Mouse (Mus musculus): ENCODE measurements around the gene Rtf1. TPM values are rescaled to one million over a fixed set of nuclear protein-coding genes. Genes with fewer than 3 reads are reported as not detected.

Rtf1 gene
- polyA plus RNA-seq, 1 experiment: 11.8 TPM

- TF ChIP-seq POLR2A (IDR thresholded peaks at IDR 0.05; ENCODE audit: control insufficient read depth, low read depth, low read length): no peak
- no peak for TF ChIP-seq CTCF (IDR thresholded peaks at IDR 0.05; ENCODE audit: control insufficient read depth, insufficient read depth, insufficient replicate concordance, low read depth, low read length)
- H3K4me3 ChIP-seq (ENCODE audit: control insufficient read depth, low read depth, low read length): peak overlapping the region; percentile 83
- peaks cover 16% of the 10 kb centered on the region for H3K4me1 ChIP-seq (ENCODE audit: control insufficient read depth, insufficient read depth, low read length)
- peaks cover 2% of the 10 kb centered on the region; the same call in 1 of the 2 replicates for H3K36me3 ChIP-seq (ENCODE audit: control insufficient read depth, insufficient read depth, low read length)
- H3K27ac ChIP-seq (ENCODE audit: control insufficient read depth, insufficient read depth, low read depth, low read length): no peak overlapping the region
- peaks cover 6% of the 10 kb centered on the region; the same call in 1 of the 2 replicates for H3K27me3 ChIP-seq (ENCODE audit: control insufficient read depth, insufficient read depth, low read length)
These were observed 84.3 kb downstream of the Rtf1 start for GRCm38 (mm10) chr2:119758844-119759835.

DNA sequence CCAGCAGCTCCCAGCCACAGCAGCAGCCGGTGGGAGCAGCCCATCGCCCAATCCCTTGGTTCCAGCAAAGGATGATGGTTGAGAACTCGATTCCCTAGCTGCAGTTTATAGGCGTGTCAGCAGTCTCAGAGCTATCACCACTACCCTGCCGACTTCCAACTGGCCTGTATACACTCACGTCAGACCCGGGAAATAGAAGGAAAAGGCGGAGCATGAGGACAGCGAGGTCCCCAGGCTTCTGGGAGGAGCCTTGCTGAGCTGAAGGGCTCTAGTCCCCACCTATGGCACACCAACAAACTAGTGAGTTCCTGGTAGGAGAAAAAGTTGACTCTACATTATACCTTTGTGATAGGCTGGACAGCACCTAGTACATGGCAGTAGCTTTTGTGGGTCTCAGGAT is 85.4 kb downstream of the Rtf1 start, which contains the start of gene Ltk:
Gene Ltk, minus strand, starts transcription at position 181 of the 400 bp plus-strand sequence.
- Histone ChIP-seq H3K4me1 (ENCODE audit: control insufficient read depth, insufficient read depth, low read length) (peaks cover 16% of the 10 kb centered on the region), H3K27ac (ENCODE audit: control insufficient read depth, insufficient read depth, low read depth, low read length) (no peak within 1 kb of the TSS), H3K36me3 (ENCODE audit: control insufficient read depth, insufficient read depth, low read length) (peaks cover 2% of the 10 kb centered on the region; the same call in 1 of the 2 replicates), H3K4me3 (ENCODE audit: control insufficient read depth, low read depth, low read length) (no peak within 1 kb of the TSS), H3K27me3 (ENCODE audit: control insufficient read depth, insufficient read depth, low read length) (peaks cover 6% of the 10 kb centered on the region; the same call in 1 of the 2 replicates)
- no peak for TF ChIP-seq POLR2A (IDR thresholded peaks at IDR 0.05; ENCODE audit: control insufficient read depth, low read depth, low read length)
- no peak for TF ChIP-seq CTCF (IDR thresholded peaks at IDR 0.05; ENCODE audit: control insufficient read depth, insufficient read depth, insufficient replicate concordance, low read depth, low read length)

GRCm38 (mm10) chr2:119762276-119762675 is 87.4 kb downstream of the Rtf1 start:
- H3K4me1 ChIP-seq (ENCODE audit: control insufficient read depth, insufficient read depth, low read length): peaks cover 16% of the 10 kb centered on the region
- no peak for TF ChIP-seq CTCF (IDR thresholded peaks at IDR 0.05; ENCODE audit: control insufficient read depth, insufficient read depth, insufficient replicate concordance, low read depth, low read length)
- no peak for TF ChIP-seq POLR2A (IDR thresholded peaks at IDR 0.05; ENCODE audit: control insufficient read depth, low read depth, low read length)
- no peak overlapping the region for H3K4me3 ChIP-seq (ENCODE audit: control insufficient read depth, low read depth, low read length)
- peaks cover 6% of the 10 kb centered on the region; the same call in 1 of the 2 replicates for H3K27me3 ChIP-seq (ENCODE audit: control insufficient read depth, insufficient read depth, low read length)
- no peak overlapping the region for H3K27ac ChIP-seq (ENCODE audit: control insufficient read depth, insufficient read depth, low read depth, low read length)
- H3K36me3 ChIP-seq (ENCODE audit: control insufficient read depth, insufficient read depth, low read length): peaks cover 2% of the 10 kb centered on the region; the same call in 1 of the 2 replicates

GRCm38 (mm10) chr2:119763924-119764323 is 89.1 kb downstream of the Rtf1 start:
- Histone ChIP-seq H3K4me3 (ENCODE audit: control insufficient read depth, low read depth, low read length) (no peak overlapping the region), H3K27me3 (ENCODE audit: control insufficient read depth, insufficient read depth, low read length) (no peaks in the 10 kb centered on the region; the same call in 1 of the 2 replicates), H3K27ac (ENCODE audit: control insufficient read depth, insufficient read depth, low read depth, low read length) (no peak overlapping the region), H3K36me3 (ENCODE audit: control insufficient read depth, insufficient read depth, low read length) (peaks cover 4% of the 10 kb centered on the region), H3K4me1 (ENCODE audit: control insufficient read depth, insufficient read depth, low read length) (peaks cover 4% of the 10 kb centered on the region; the same call in 1 of the 2 replicates)
- TF ChIP-seq POLR2A (IDR thresholded peaks at IDR 0.05; ENCODE audit: control insufficient read depth, low read depth, low read length): no peak
- no peak for TF ChIP-seq CTCF (IDR thresholded peaks at IDR 0.05; ENCODE audit: control insufficient read depth, insufficient read depth, insufficient replicate concordance, low read depth, low read length)

DNA sequence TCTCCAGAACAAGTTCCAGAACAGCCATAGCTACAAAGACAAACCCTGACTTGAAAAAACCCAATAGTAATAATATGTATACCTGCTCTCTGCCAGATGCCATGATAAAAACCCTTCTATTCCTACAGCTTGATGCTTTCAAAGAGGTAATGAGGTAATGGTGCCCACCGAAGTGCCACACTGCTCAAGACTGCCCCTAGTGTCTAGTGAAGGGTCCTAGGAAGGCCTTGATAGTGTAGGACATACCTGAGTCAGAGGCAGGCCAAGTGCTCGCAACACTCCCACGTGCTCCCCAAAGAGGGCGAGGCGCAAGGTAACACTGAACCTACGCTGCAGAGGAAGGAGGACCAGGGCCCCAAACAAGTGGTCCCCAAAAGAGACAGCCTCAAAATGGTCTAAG is 92.4 kb downstream of the Rtf1 start:
- H3K27ac ChIP-seq (ENCODE audit: control insufficient read depth, insufficient read depth, low read depth, low read length): no peak overlapping the region
- H3K4me3 ChIP-seq (ENCODE audit: control insufficient read depth, low read depth, low read length): no peak overlapping the region
- peaks cover 4% of the 10 kb centered on the region for H3K36me3 ChIP-seq (ENCODE audit: control insufficient read depth, insufficient read depth, low read length)
- no peaks in the 10 kb centered on the region for H3K4me1 ChIP-seq (ENCODE audit: control insufficient read depth, insufficient read depth, low read length)
- no peak for TF ChIP-seq POLR2A (IDR thresholded peaks at IDR 0.05; ENCODE audit: control insufficient read depth, low read depth, low read length)
- no peak for TF ChIP-seq CTCF (IDR thresholded peaks at IDR 0.05; ENCODE audit: control insufficient read depth, insufficient read depth, insufficient replicate concordance, low read depth, low read length)
- H3K27me3 ChIP-seq (ENCODE audit: control insufficient read depth, insufficient read depth, low read length): no peaks in the 10 kb centered on the region

Other genes with a start within 250 kb of the Rtf1 start
- 6.1 and 6.7 TPM in 2 replicates for gene Ino80, start 197.4 kb upstream of the Rtf1 start, polyA plus RNA-seq (2012; rRNA removed)
- gene Exd1, start 127.4 kb upstream of the Rtf1 start, polyA plus RNA-seq (2012; rRNA removed): 5.3 and 5.4 TPM in 2 replicates
- 21.3 and 27.1 TPM in 2 replicates for gene Chp1, start 127.4 kb upstream of the Rtf1 start, polyA plus RNA-seq (2012; rRNA removed)
- gene Nusap1, start 56.8 kb upstream of the Rtf1 start, polyA plus RNA-seq (2012; rRNA removed): 6.0 and 7.1 TPM in 2 replicates
- gene Oip5, start 56.6 kb upstream of the Rtf1 start, polyA plus RNA-seq (2012; rRNA removed): 10.3 and 11.4 TPM in 2 replicates
- 5.2 and 6.7 TPM in 2 replicates for gene Ndufaf1, start 12.2 kb upstream of the Rtf1 start, polyA plus RNA-seq (2012; rRNA removed)
- 5.8 and 6.4 TPM in 2 replicates for gene Itpka, start 67.3 kb downstream of the Rtf1 start, polyA plus RNA-seq (2012; rRNA removed)
- gene Ltk, start 85.4 kb downstream of the Rtf1 start, polyA plus RNA-seq (2012; rRNA removed): 2.2 and 3.0 TPM in 2 replicates
- 13.4 and 13.7 TPM in 2 replicates for gene Rpap1, start 112.5 kb downstream of the Rtf1 start, polyA plus RNA-seq (2012; rRNA removed)
- 18.7 and 26.0 TPM in 2 replicates for gene Tyro3, start 122.7 kb downstream of the Rtf1 start, polyA plus RNA-seq (2012; rRNA removed)
- 17.5 and 20.3 TPM in 2 replicates for gene Mga, start 222.2 kb downstream of the Rtf1 start, polyA plus RNA-seq (2012; rRNA removed)

All from testis, adult 2 months (tissue).